Mouse (Mus musculus): Measurements from ENCODE around the gene Clic1.

- no peak for TF ChIP-seq GATA1 (IDR thresholded peaks at IDR 0.05; ENCODE audit: low read length)
- TF ChIP-seq TAL1 (IDR thresholded peaks at IDR 0.05; ENCODE audit: low read length): no peak
These were observed 6.1 kb downstream of the Clic1 start for GRCm38 (mm10) chr17:35055691-35056495.
